Mouse (Mus musculus) urinary bladder, postnatal 14 days (tissue): ENCODE data around the gene Ece1.

Source experiments
- DNase-seq: peaks from one replicate; pipeline ENCODE4 v3.0.0; 2021; ENCODE audit warnings: low spot score

Ece1 gene

DNA sequence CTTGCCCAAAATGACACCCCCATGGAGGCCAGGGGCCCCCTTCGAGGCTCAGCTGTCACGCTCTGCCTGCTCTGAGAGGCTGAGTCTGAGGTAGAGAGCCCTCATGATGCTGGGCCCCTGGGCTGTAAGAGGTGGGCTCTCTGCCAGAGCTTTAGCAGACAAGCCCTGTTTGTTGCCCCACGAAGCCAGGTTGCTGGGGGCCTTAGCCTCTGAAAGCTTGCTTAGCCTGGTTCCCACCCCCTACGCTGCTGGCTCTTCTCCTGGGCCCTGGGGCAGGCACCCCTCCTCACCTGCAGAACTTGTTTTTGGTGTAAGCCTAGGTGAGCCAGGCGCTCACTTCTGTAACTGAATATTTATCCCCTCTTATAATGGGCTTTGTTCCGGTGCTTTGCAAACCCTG, 55.6 kb downstream of the Ece1 start:
- DNase-seq, result no peak

DNA sequence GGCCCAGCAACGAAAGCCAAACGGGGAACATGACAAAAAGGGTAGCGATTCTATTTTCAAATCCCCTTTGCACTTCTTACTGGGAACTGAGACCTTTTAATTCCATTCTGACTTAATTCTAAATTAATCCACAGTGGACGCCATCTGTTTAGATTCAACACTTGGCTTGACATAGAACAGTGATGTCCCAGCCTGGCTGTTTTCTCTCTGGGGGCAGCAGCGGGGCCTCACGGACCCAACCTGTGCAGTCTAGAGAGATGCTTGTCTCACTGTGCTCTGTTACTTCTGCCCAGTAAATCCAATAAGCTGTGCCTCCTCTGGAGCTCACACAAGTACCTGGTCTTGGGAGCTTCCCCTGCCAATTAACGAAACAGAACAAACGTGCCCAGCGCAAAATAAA, 56.5 kb downstream of the Ece1 start:
- DNase-seq, result no peak

DNA sequence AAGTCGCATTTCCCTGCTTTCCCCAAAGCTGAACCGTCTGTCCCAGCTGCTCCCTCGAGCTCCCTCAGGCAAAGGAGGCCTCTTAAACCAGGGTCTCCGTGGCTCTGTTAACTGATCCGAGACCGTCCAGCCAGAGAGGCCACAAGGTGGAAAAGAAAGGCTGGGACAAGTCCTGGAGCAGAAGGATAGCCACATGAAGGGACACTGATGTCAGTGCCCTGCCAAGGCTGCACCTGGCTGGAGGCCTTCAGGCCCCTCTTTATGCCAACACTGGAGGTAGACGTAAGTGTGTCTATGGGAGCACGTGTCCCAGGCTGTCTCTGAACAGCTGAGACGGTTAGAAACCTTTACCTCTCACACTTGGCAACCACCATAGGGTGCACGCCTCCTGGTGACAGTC, 57.1 kb downstream of the Ece1 start:
- DNase-seq, result no peak

DNA sequence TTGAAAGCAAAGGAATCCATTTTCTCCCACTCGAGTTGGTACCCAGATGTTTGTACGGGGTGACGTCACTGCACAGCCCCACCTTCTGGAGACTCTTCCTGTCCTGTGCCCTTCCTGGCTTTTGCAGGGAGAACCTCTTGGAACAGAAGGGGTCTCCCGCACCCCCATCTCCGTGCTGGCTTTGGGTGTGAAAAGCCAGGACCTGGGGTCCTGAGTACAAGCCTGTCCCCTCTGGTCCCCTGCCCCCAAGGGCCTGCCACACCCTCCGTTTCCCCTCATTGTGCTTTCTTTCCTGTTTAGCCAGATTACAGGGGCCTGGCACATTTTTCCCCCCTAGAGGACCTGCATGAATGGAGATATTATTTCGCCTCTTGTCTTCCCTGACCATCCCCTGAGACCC, 58.0 kb downstream of the Ece1 start:
- DNase-seq, result no peak

DNA sequence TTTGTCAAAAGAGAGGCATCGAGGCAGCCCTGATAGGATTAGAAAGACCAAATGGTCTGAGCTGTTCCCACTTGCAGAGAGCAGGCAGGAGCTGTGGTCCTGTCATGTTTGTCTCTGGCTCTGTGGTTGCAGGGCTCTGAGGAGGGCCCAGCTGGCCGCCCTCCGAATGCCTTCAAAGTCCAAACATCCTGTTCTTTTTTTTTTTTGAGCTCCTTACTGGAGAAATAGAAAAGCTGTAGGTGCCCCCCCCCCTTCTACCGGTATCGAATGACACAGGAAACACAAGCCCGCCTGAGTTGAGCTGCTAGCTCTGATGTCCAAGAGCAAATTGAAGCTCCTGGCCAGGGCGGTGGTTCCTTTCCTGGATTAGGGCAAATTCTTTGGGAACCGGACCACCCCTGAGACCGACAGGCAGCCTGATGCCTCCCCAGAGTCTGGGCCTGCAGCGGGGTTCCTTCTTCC, 58.5 kb downstream of the Ece1 start:
- no peak for DNase-seq

DNA sequence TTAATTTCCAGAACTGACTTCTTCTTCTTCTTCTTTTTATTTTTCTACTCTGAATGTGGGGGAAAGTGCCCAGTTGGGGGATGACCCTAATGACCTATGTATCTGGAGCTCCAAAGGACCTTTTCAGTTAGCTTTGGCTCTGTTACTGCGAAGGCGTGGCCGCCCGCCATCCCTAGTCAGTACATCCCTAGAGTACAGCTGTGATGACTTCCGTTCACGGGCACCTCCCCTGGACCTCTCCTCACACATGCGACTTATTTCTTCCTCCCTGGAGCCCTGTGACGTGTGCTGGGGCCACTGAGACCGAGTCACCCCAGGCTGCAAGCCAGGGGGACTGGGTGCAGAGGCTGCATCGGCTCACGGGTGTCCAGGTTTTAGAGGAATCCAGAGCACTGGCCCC, 59.5 kb downstream of the Ece1 start:
- DNase-seq, result no peak

DNA sequence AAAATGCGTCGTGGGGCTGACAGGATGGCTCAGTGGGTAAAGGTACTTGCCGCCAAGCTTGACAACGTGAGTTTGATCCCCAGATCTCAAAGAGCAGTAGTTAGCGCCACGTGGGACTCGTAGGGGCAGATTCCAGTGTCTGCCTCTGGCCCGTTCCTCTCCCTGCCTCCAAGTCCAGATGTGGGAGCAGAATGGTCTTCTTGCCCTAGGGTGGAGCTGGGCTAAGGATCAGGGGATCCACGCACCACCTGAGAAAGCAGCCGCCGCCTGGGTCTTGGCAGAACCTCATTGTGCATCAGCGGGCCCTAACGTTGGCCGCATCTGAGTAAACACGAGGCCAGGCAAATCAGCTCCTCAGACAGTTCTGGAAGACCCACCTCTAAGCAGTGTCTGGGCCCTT, 61.0 kb downstream of the Ece1 start:
- no peak for DNase-seq

DNA sequence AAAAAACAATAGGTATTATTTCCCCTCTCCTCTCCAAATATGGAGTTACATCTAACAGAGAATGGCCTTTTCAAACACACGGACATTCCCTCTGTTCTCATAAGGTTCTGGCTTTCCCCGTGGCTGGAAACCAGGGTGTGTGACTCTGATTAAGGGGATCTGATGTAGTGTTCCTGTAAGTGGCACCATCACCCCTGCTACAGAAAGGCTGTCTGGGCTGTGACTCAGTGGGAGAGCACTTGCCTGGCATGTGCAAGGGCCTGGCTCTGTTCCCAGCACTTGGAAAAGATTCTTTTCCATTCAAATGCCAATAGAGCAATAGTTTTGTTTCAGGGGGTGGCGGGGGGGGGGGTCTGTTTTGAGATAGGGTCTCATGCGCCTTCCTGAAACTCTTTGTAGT, 63.1 kb downstream of the Ece1 start:
- DNase-seq, result no peak

DNA sequence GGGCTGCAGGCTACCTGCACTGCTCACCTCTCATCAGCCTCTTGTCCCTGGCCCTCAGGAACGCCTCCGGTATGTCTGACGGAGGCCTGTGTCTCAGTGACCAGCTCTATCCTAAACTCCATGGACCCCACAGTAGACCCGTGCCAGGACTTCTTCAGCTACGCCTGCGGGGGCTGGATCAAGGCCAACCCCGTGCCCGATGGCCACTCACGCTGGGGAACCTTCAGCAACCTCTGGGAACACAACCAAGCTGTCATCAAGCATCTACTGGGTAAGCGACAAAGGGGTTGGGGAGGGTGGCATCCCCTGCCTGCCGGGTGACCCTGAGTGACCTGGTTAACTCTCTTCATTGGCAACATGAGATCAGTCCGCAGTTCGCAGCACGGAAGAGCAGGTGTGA, 64.1 kb downstream of the Ece1 start:
- DNase-seq, result no peak

DNA sequence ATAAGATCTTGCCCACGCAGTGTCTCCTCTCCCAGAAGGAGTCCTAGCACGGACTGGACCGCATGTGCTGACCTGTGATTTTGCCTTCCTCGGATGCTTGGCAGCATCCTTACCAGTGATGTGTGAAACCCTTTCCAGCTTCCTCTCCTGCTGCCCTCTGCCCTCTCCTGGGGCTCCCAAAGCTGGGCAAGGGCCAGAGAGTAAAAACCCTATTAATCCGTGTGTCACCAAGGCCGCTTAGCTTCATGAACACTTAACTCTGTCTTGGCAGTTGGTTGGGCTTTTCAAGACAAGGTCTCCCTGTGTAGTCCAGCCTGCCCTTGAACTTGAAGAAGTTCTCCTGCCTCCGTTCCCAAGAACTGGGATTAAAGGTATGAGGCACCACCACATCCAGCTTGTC, 65.1 kb downstream of the Ece1 start:
- DNase-seq, result no peak

DNA sequence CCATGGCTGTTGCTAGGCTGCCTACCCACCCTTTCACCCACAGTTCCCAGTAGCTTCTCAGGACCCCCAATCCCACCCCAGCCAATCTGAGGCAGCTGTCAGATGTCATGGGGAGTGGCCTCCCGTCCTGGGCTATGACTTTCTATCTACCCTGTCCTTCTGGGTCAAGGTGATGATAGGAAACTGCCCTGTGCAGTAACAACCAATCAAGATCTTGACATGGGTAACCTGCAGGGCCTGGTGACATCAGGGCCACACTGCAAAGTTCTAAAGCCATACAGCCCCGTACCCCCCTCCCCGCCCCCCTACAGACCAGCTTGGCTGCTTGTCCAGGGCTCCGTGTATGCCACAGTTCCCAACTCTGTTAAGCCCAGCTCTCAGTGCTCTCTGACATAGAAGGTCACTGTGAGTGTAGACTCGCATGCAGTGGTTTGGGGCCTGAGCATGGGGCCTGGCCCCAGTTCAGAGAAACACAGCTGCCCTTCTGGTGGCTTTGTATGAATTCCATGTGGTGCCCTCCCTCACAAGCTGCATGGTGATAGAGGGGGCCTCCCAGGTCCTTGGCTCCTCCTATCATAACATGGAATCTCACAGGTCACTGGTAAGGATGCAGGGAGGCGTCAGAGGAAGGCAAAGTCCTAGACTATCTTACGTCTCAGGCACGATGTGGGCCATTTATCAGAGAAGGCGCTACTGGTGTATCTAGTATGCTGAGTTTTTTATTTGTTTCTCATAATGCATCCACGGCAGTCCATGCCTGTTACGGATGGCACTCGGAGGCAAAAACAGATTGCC, 65.9 kb downstream of the Ece1 start:
- no peak for DNase-seq

DNA sequence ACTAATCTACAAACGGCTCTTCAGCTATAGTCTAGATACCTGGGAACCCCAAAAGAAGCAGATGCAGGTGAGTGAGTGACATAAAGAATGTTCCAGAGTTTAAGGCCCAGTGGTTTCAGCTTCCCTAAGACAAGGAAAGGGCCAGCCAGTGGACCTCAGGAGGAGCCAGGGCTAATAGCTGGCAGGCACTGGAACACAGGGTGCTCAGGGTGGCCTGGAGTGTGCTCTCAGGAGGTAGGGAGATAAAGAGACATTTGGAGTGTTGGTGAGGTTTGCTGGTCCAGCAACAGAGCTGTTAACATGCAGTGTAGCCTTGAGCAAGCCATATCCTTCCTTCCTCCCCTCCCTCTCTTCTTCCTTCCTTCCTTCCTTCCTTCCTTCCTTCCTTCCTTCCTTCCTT, 66.8 kb downstream of the Ece1 start:
- DNase-seq, result no peak

DNA sequence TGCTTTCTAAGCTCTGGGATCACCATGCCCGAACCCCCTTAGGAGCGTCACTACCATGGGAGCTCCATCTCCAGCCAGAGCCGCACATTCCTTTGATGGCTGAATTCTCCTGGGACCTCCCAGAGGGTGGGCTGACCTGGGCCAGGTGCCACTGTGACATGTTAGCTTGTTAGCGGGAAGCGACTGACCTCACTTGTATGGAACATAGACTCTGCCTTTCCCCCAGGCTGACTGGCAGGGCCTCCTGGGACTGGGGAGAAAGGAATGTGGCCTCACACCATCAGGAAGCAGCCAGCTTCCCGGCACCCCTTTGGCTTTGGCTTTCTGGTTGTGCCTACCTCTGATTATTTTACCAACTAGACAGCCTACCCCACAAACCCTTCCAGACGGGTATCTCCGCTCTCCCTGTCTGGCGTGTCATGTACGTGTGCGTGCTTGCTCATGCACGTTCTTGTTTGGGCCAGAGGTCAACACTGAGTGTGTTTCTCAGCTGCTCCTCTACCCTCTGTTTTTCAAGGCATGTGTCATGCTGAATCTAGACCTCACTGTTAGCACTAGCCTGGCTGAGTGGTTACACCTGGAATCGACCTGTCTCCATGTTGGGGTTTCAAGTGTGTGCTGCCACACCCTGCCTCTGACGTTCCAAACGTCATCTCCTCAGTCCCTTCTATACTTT, 67.4 kb downstream of the Ece1 start:
- DNase-seq, result peak; percentile 72

DNA sequence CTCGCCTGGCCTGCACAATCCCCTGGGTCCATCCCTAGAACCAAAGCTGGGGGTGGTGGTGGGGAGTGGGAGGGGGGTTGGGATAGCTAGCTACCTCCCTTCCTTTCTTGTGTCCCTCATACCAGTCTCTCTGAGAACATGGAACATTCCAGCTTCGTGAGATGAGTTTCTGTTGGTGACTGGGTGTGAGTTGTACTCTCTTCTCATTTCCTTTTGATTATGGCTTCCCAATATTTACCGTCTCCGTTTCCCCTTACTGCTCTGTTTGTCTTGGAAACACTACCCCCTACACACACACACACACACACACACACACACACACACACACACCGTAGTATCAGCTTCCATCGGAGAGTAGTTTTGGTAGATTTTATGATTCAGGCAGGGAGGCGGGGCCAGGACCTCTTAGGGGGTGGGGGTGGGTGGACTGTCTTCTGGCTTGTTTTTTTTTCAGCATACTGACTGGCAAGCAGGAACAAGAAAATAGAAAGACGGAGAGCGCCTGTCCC, 68.5 kb downstream of the Ece1 start:
- DNase-seq, result no peak

DNA sequence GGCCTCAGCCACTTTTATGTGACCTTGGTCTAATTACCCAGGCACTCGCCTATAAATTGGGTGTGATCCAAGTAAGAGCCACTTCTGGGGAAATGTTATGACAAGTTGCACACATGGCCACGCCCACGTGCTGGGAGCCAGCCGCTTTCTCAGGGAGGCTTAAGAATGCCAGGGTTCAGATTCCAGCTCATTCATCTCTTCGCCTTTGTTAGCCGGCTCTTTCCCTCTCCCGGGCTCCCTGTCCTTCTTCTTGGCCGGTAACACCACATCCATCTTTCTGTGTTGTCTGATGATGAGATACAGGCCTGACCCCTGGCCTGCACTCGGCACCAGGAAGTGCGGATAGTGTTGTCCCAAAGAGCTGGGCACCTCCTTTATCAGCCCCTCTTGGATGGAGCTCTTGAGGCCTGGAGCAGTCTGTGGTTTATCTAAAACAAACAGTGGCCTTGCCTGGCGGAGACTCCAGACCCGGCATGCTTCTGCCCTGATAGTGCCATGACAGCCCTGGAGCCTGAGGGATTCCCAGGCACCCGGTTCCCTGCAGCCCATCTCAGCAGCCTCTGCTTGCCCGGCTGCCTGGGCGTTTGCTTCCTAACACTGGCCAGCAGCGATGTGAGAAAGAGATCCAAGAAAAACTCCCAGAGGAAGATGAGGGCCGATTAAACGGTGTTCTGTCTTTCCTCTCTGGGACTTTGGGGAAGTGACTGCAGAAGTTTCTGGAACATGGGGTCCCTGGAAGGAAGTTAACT, 69.1 kb downstream of the Ece1 start:
- peak; percentile 84 for DNase-seq

DNA sequence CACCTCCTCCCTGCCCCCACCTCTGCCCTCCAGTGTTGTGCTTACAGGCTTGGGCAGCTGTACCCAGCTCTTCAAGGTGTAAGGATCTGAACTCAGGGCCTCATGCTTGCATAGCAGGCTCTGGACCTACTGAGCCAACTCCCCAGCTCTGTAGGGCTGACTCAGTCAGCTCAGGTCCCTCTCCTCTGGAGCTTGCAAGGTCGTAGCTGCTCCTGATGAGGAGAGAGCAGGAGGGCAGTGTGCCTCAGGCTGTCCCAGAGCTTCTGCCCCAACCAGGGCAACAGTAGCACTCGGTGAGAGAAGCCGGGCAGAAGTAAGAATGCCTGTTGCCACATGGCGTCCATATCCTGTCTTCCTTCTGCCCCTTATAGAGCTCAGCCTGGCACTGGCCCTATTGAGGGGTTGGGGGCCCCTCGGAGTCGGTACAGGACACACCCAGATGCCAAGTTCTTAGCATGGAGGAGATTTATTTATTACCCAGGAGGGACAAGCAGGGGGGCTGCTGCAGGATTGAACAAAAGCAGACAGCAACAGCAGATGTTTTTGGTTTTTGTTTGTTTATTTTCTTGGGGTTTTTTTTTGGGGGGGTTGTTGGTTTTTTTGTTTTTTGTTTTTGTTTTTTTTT, 70.6 kb downstream of the Ece1 start:
- DNase-seq, result no peak

DNA sequence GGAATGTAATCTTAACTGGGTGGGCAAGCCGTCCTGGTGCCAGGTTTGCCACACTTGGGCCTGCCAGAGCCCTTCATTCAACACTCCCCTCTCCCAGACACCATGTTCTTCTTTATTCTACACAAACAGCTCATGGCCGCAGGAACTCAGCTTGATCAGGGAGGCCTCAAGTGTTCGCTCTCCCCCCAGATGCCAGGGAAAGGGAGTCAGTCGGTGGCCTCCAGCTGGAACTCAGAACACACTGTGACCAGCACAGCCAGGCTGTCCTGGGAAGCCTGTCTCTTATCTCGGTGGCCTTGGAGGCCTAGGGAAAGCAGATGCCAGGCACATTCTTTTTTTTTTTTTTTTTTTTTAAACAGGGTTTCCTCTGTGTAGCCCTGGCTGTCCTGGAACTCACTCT, 71.3 kb downstream of the Ece1 start:
- DNase-seq, result no peak

DNA sequence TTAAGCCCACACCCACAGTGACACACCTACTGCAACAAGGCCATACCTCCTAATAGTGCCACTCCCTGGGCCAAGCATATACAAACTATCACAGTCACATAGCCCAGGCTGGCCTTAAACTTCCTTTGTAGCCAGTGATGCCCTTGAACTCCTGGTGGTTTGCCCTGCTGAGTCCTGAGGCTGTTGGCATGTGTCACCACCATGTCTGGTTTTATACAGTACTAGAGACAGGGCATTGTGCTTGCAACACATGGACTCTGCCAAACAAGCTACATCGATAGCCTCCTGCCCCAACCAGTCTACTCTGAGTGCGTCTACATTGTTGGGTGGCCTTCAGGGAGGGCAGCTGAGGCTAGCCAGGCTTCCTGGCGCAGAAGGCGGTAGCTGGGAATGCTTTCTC, 74.1 kb downstream of the Ece1 start:
- DNase-seq, result no peak

DNA sequence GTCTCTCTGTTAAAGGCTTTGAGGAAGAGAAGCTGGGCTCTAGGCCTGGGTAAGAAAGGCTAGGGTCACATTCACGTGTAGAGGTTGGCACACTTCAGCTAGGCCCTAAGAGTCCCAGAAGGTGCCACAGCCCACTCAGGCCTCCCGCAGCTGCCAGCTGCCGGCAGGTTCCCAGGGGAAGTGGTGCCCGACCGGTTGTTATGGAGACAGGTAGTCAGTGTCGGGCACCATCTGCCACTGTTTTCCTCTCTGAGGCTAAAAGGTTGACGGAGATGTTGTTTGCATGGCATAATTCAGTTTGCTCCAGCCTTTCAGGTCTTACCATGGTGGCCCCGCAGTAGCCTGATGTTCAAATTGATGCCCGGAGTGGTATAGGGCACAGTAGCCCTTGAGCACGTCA, 78.0 kb downstream of the Ece1 start:
- DNase-seq, result no peak

DNA sequence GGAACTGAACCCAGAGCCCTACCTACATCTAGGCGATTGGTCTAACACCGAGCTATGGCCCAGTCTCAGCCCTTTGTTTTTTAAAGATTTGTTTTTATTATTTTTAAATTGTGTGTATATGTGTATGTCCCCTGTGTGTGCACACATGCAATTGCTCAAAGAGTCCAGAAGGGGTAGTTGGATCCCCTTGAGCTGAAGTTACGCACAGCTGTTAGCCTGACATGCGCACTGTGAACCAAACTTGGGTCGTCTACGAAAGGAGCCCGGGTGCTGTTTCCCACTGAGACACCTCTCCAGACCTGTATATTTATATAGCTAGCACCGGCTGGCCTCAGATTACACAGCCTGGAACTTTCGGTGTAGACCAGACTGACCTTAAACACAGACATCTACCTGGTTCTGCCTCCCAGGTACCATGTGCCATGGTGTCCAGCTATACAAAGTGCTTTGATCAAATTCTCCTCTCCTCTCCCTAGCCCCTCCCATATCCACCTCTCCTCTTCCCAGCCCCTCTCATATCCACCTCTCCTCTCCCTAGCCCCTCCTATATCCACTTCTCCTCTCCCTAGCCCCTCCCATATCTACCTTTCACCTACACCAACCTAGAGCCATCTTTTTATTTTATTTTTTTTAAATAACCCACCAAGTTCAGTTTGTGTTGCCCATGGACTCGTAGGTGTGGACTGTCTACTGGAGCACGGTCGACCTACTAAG, 79.3 kb downstream of the Ece1 start:
- DNase-seq, result no peak

DNA sequence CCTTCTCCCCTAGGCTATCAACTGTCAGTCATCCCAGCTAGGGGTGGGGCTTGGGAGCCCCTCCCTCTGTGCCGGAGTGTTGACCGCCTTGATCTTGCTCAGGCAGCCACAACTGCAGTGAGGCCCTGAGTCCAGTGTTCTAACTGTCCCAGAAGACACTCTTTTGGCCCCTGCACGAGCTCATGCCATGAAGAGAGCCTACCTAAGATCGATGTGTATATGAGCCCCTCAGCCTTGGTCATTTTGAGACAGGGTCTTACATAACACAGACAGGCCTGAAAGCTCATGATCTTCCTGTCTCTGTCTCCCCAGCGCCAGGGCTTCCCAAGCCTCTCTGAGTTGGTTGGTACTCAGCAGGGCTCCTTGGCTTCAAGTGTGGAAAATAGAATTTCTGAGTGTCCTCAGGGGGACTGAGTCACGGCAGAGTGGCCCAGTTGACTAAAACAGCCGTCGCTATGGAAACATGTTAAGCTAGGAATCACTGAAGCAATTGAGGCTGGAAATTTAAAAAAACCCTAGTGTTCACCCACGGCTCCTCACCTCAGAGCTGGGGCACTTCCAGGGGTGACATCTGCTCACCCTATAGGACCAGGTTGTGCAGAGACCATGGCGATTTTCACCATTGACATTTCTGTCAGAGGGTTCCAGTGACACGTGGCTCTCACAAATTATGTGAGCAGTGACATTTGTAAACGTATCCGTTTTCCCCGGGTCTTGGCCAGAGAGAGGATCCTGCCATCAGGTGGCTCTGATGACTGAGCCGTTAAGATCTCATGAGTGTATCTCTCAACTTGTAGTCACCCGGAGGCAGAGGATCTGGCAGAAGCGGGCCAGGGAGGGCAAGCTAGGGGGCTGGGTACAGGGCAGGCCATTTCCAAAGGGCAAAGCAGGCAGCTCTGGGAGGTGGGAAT, 80.1 kb downstream of the Ece1 start:
- DNase-seq, result no peak
